Mouse (Mus musculus): ENCODE results near the gene Nin. TPM values are rescaled to one million over a fixed set of nuclear protein-coding genes. Genes with fewer than 3 reads are reported as not detected.

The Nin gene
- polyA plus RNA-seq, 1 experiment from 2014 or later = 3.6 TPM

GRCm38 (mm10) chr12:70083737-70084136 lies 29.8 kb downstream of the Nin start:
- H3K4me2 ChIP-seq (replicated peaks; ENCODE audit: low read depth) = no peak overlapping the region
- TF ChIP-seq CTCF (IDR thresholded peaks at IDR 0.05; ENCODE audit: low read depth) = peak; percentile 38
- no peak for TF ChIP-seq EP300 (optimal IDR thresholded peaks at IDR 0.05)

GRCm38 (mm10) chr12:70082935-70083532 lies 30.5 kb downstream of the Nin start:
- TF ChIP-seq CTCF (IDR thresholded peaks at IDR 0.05; ENCODE audit: low read depth) (no peak), EP300 (optimal IDR thresholded peaks at IDR 0.05) (no peak)
- Histone ChIP-seq H3K36me3 (ENCODE audit: control insufficient read depth, insufficient read depth, low read length) (no peaks in the 10 kb centered on the region), H3K27ac (replicated peaks) (no peak overlapping the region), H3K4me3 (ENCODE audit: low read depth, low read length) (no peak overlapping the region), H3K4me2 (replicated peaks; ENCODE audit: low read depth) (no peak overlapping the region), H3K9me3 (ENCODE audit: control insufficient read depth, low read length) (no peaks in the 10 kb centered on the region), H3K9ac (ENCODE audit: low read length) (no peak overlapping the region), H3K27me3 (ENCODE audit: control insufficient read depth, insufficient read depth, low read length) (no peaks in the 10 kb centered on the region), H3K4me1 (replicated peaks; ENCODE audit: control insufficient read depth, insufficient read depth) (no peaks in the 10 kb centered on the region)
- WGBS = 72% methylated on average over 3 of the region's 3 CpGs
- ATAC-seq (ENCODE audit: low FRiP score, low TSS enrichment) (no peak), DNase-seq (ENCODE audit: low spot score) (no peak)

More at GRCm38 (mm10) chr12:70083737-70084136, 29.8 kb downstream of the Nin start:
- H3K27me3 ChIP-seq (ENCODE audit: control insufficient read depth, insufficient read depth, low read length) = no peaks in the 10 kb centered on the region
- no peak overlapping the region for H3K9ac ChIP-seq (ENCODE audit: low read length)
- H3K9me3 ChIP-seq (ENCODE audit: control insufficient read depth, low read length) = no peaks in the 10 kb centered on the region
- no peaks in the 10 kb centered on the region for H3K36me3 ChIP-seq (ENCODE audit: control insufficient read depth, insufficient read depth, low read length)
- H3K4me1 ChIP-seq (replicated peaks; ENCODE audit: control insufficient read depth, insufficient read depth) = no peaks in the 10 kb centered on the region
- DNase-seq (ENCODE audit: low spot score) (no peak), ATAC-seq (ENCODE audit: low FRiP score, low TSS enrichment) (no peak)
- H3K4me3 ChIP-seq (ENCODE audit: low read depth, low read length) = no peak overlapping the region
- H3K27ac ChIP-seq (replicated peaks) = no peak overlapping the region
- 81% methylated on average over 4 of the region's 4 CpGs for WGBS

GRCm38 (mm10) chr12:70082485-70082884 lies 31.0 kb downstream of the Nin start:
- no peak for DNase-seq (ENCODE audit: low spot score)
- Histone ChIP-seq H3K9ac (ENCODE audit: low read length) (no peak overlapping the region), H3K27ac (replicated peaks) (no peak overlapping the region), H3K36me3 (ENCODE audit: control insufficient read depth, insufficient read depth, low read length) (no peaks in the 10 kb centered on the region), H3K4me1 (replicated peaks; ENCODE audit: control insufficient read depth, insufficient read depth) (no peaks in the 10 kb centered on the region), H3K4me3 (ENCODE audit: low read depth, low read length) (no peak overlapping the region), H3K4me2 (replicated peaks; ENCODE audit: low read depth) (no peak overlapping the region), H3K27me3 (ENCODE audit: control insufficient read depth, insufficient read depth, low read length) (no peaks in the 10 kb centered on the region), H3K9me3 (ENCODE audit: control insufficient read depth, low read length) (no peaks in the 10 kb centered on the region)
- no peak for ATAC-seq (ENCODE audit: low FRiP score, low TSS enrichment)
- 81% methylated on average over 9 of the region's 9 CpGs for WGBS
- TF ChIP-seq EP300 (optimal IDR thresholded peaks at IDR 0.05) (no peak), CTCF (IDR thresholded peaks at IDR 0.05; ENCODE audit: low read depth) (no peak)

- Histone ChIP-seq H3K36me3 (ENCODE audit: control insufficient read depth, insufficient read depth, low read length) (no peaks in the 10 kb centered on the region), H3K9ac (ENCODE audit: low read length) (no peak overlapping the region), H3K9me3 (ENCODE audit: control insufficient read depth, low read length) (no peaks in the 10 kb centered on the region), H3K27me3 (ENCODE audit: control insufficient read depth, insufficient read depth, low read length) (no peaks in the 10 kb centered on the region), H3K4me1 (replicated peaks; ENCODE audit: control insufficient read depth, insufficient read depth) (no peaks in the 10 kb centered on the region), H3K4me3 (ENCODE audit: low read depth, low read length) (no peak overlapping the region), H3K4me2 (replicated peaks; ENCODE audit: low read depth) (no peak overlapping the region), H3K27ac (replicated peaks) (no peak overlapping the region)
- DNase-seq (ENCODE audit: low spot score) (no peak), ATAC-seq (ENCODE audit: low FRiP score, low TSS enrichment) (no peak)
- 79% methylated on average over 7 of the region's 7 CpGs for WGBS
- TF ChIP-seq EP300 (optimal IDR thresholded peaks at IDR 0.05) (no peak), CTCF (IDR thresholded peaks at IDR 0.05; ENCODE audit: low read depth) (no peak)
These were observed 35.0 kb downstream of the Nin start for GRCm38 (mm10) chr12:70078471-70079025.

GRCm38 (mm10) chr12:70076493-70076892 lies 37.0 kb downstream of the Nin start:
- H3K4me2 ChIP-seq (replicated peaks; ENCODE audit: low read depth) = no peak overlapping the region
- H3K36me3 ChIP-seq (ENCODE audit: control insufficient read depth, insufficient read depth, low read length) = no peaks in the 10 kb centered on the region
- no peaks in the 10 kb centered on the region for H3K9me3 ChIP-seq (ENCODE audit: control insufficient read depth, low read length)
- ATAC-seq (ENCODE audit: low FRiP score, low TSS enrichment) = no peak
- no peak overlapping the region for H3K9ac ChIP-seq (ENCODE audit: low read length)
- no peak for DNase-seq (ENCODE audit: low spot score)
- no peaks in the 10 kb centered on the region for H3K4me1 ChIP-seq (replicated peaks; ENCODE audit: control insufficient read depth, insufficient read depth)
- TF ChIP-seq EP300 (optimal IDR thresholded peaks at IDR 0.05) = no peak
- TF ChIP-seq CTCF (IDR thresholded peaks at IDR 0.05; ENCODE audit: low read depth) = no peak
- no peak overlapping the region for H3K4me3 ChIP-seq (ENCODE audit: low read depth, low read length)
- no peak overlapping the region for H3K27ac ChIP-seq (replicated peaks)
- no peaks in the 10 kb centered on the region for H3K27me3 ChIP-seq (ENCODE audit: control insufficient read depth, insufficient read depth, low read length)
- 88% methylated on average over 11 of the region's 11 CpGs for WGBS

GRCm38 (mm10) chr12:70075001-70075400 lies 38.5 kb downstream of the Nin start:
- H3K36me3 ChIP-seq (ENCODE audit: control insufficient read depth, insufficient read depth, low read length) = no peaks in the 10 kb centered on the region
- 88% methylated on average over 2 of the region's 2 CpGs for WGBS
- H3K9me3 ChIP-seq (ENCODE audit: control insufficient read depth, low read length) = no peaks in the 10 kb centered on the region
- no peak overlapping the region for H3K4me3 ChIP-seq (ENCODE audit: low read depth, low read length)
- no peaks in the 10 kb centered on the region for H3K4me1 ChIP-seq (replicated peaks; ENCODE audit: control insufficient read depth, insufficient read depth)
- H3K27me3 ChIP-seq (ENCODE audit: control insufficient read depth, insufficient read depth, low read length) = no peaks in the 10 kb centered on the region
- H3K27ac ChIP-seq (replicated peaks) = no peak overlapping the region
- DNase-seq (ENCODE audit: low spot score) (no peak), ATAC-seq (ENCODE audit: low FRiP score, low TSS enrichment) (no peak)
- TF ChIP-seq EP300 (optimal IDR thresholded peaks at IDR 0.05) (no peak), CTCF (IDR thresholded peaks at IDR 0.05; ENCODE audit: low read depth) (no peak)
- no peak overlapping the region for H3K9ac ChIP-seq (ENCODE audit: low read length)
- H3K4me2 ChIP-seq (replicated peaks; ENCODE audit: low read depth) = no peak overlapping the region
